ENCODE assay signal across 10 mouse cellular contexts in genomic region chr13:11763104-11763503, GRCm38 (mm10).
DNase-seq lines count a peak whose midpoint lies in the region; ATAC-seq and TF ChIP-seq lines count a peak whose summit lies in the region.
"Had no signal": no experiment of that assay in that cellular context is flagged by ENCODE, and none has a peak within 500 bp of the region (broad histone marks: within the 10 kb centered on the region; RNA-seq: fewer than 3 reads in every experiment).

No protein-coding gene starts in this region.

- H3K9me3 ChIP-seq in kidney, embryonic 16.5 days (ENCODE audit: low read length) = 0 out of 2 replicates have a peak, but pooled peaks cover 6% of the 10 kb centered on the region
- no peaks in the 10 kb centered on the region for H3K9me3 ChIP-seq in lung, embryonic 14.5 days (ENCODE audit: low read depth, low read length)
- H3K9me3 ChIP-seq: embryonic facial prominence, embryonic 13.5 days; limb, embryonic 12.5 days had no signal

- peak; percentile 44 for DNase-seq in kidney, adult 9 months
- peak; percentile 52 for DNase-seq in ES-CJ7 (ENCODE audit: low read depth, low spot score)
- DNase-seq in adrenal gland, postnatal 36 days = peak; percentile 26 to 31
- DNase-seq in lung, embryonic 14.5 days = peak; percentile 75
- DNase-seq in gastrocnemius, adult 8-10 months (ENCODE audit: low spot score in 2 of 2) = no peak
- DNase-seq in spleen, postnatal 10 days (ENCODE audit: low spot score in 2 of 2) = no peak

- no peaks in the 10 kb centered on the region for H3K36me3 ChIP-seq in kidney, embryonic 16.5 days (ENCODE audit: insufficient read depth, low read length)
- no peaks in the 10 kb centered on the region for H3K36me3 ChIP-seq in lung, embryonic 14.5 days (ENCODE audit: insufficient read depth)
- H3K36me3 ChIP-seq: embryonic facial prominence, embryonic 13.5 days; limb, embryonic 12.5 days had no signal

- H3K27ac ChIP-seq in kidney, embryonic 16.5 days (ENCODE audit: low read length) = no peak overlapping the region
- no peak overlapping the region for H3K27ac ChIP-seq in embryonic fibroblast, embryonic 13.5 days (ENCODE audit: insufficient read depth, low read length)
- no peak overlapping the region for H3K27ac ChIP-seq in lung, embryonic 14.5 days (ENCODE audit: low read depth)
- H3K27ac ChIP-seq: embryonic facial prominence, embryonic 13.5 days; limb, embryonic 12.5 days had no signal

- H3K4me3 ChIP-seq in kidney, embryonic 16.5 days (ENCODE audit: low read length) = no peak overlapping the region
- H3K4me3 ChIP-seq in embryonic fibroblast, embryonic 13.5 days (ENCODE audit: insufficient read depth, low read length) = no peak overlapping the region
- H3K4me3 ChIP-seq in lung, embryonic 14.5 days (ENCODE audit: low read depth, low read length) = no peak overlapping the region
- H3K4me3 ChIP-seq: embryonic facial prominence, embryonic 13.5 days; limb, embryonic 12.5 days had no signal

- ATAC-seq in kidney, embryonic 16.5 days (ENCODE audit: low FRiP score, low TSS enrichment) = no peak
- ATAC-seq in lung, embryonic 14.5 days (ENCODE audit: insufficient read depth) = no peak

- no peak overlapping the region for H3K4me2 ChIP-seq in kidney, embryonic 16.5 days (replicated peaks; ENCODE audit: low read depth, low read length)
- no peak overlapping the region for H3K4me2 ChIP-seq in lung, embryonic 14.5 days
- H3K4me2 ChIP-seq: embryonic facial prominence, embryonic 13.5 days; limb, embryonic 12.5 days had no signal

- no peaks in the 10 kb centered on the region for H3K4me1 ChIP-seq in kidney, embryonic 16.5 days (ENCODE audit: insufficient read depth, low read length)
- no peaks in the 10 kb centered on the region for H3K4me1 ChIP-seq in embryonic fibroblast, embryonic 13.5 days (ENCODE audit: control insufficient read depth, insufficient read depth, low read length)
- no peaks in the 10 kb centered on the region for H3K4me1 ChIP-seq in lung, embryonic 14.5 days (ENCODE audit: insufficient read depth)
- H3K4me1 ChIP-seq: embryonic facial prominence, embryonic 13.5 days; limb, embryonic 12.5 days had no signal

- TF ChIP-seq CTCF in embryonic fibroblast, embryonic 13.5 days (IDR thresholded peaks at IDR 0.05; ENCODE audit: borderline replicate concordance, insufficient read depth, low read length) = 0 out of 2 replicates have a peak, but pooled peaks have one; percentile 12
- peak; percentile 73 for TF ChIP-seq CTCF in lung, embryonic 14.5 days (IDR thresholded peaks at IDR 0.05; ENCODE audit: low read depth)

- TF ChIP-seq POLR2A in embryonic fibroblast, embryonic 13.5 days (IDR thresholded peaks at IDR 0.05; ENCODE audit: low read depth, low read length) = no peak

- no peak overlapping the region for H3K9ac ChIP-seq in kidney, embryonic 16.5 days (replicated peaks; ENCODE audit: low read length)
- H3K9ac ChIP-seq in lung, embryonic 14.5 days = no peak overlapping the region
- H3K9ac ChIP-seq: embryonic facial prominence, embryonic 13.5 days; limb, embryonic 12.5 days had no signal

- no peaks in the 10 kb centered on the region for H3K27me3 ChIP-seq in kidney, embryonic 16.5 days (ENCODE audit: insufficient read depth, low read length)
- no peaks in the 10 kb centered on the region for H3K27me3 ChIP-seq in lung, embryonic 14.5 days (ENCODE audit: insufficient read depth, low read length)
- H3K27me3 ChIP-seq: embryonic facial prominence, embryonic 13.5 days; limb, embryonic 12.5 days had no signal

- WGBS in kidney, embryonic 16.5 days = 88% methylated on average over 3 of the region's 3 CpGs
- WGBS in lung, embryonic 14.5 days = 68% methylated on average over 3 of the region's 3 CpGs

Comparison
In these comparisons a context has a peak if more than half of its experiments do, and no peak if none do; other contexts are left out.
1. DNase-seq: peak in kidney, adult 9 months (single experiment), ES-CJ7 (single experiment), adrenal gland, postnatal 36 days (2 of 2) and lung, embryonic 14.5 days (single experiment); none in gastrocnemius, adult 8-10 months (0 of 2) and spleen, postnatal 10 days (0 of 2).